Mouse (Mus musculus) forebrain, postnatal 0 days (tissue): Measurements from ENCODE around the gene Coro1b. TPM values are rescaled to one million over a fixed set of nuclear protein-coding genes. Genes with fewer than 3 reads are reported as not detected.
A peak's percentile ranks its signal among the peaks of the same experiment; 100 is the strongest.

Source experiments
- ATAC-seq: fragments of 200-750 bp; cut with Nextera tagmentation; 2 replicates; pipeline ENCODE4 v1.8.0; 2017; ENCODE audit warnings: mild to moderate bottlenecking, moderate library complexity
- DNase-seq: peaks from one replicate; pipeline ENCODE4 v3.0.0-alpha.2; 2015
- H3K27ac ChIP-seq: fragments of 300-500 bp; sonication (generic); 2 replicates; pipeline ENCODE4 v1.5.1; 2014; ENCODE audit warnings: low read depth, mild to moderate bottlenecking, antibody characterized with exemption, low read length, moderate library complexity, mixed read lengths
- H3K27me3 ChIP-seq: fragments of 300-500 bp; sonication (generic); 2 replicates; pipeline ENCODE4 v1.6.1; 2014; ENCODE audit warnings: mild to moderate bottlenecking, low read length, mixed read lengths; ENCODE audit not compliant: insufficient read depth
- H3K36me3 ChIP-seq: fragments of 300-500 bp; sonication (generic); 2 replicates; pipeline ENCODE4 v1.6.1; 2014; ENCODE audit warnings: mild to moderate bottlenecking, moderate library complexity; ENCODE audit not compliant: insufficient read depth
- H3K4me1 ChIP-seq: fragments of 300-500 bp; sonication (generic); 2 replicates; pipeline ENCODE4 v1.6.1; 2014; ENCODE audit warnings: antibody characterized with exemption; ENCODE audit not compliant: insufficient read depth
- H3K4me2 ChIP-seq: fragments of 300-500 bp; sonication (generic); 2 replicates; pipeline ENCODE4 v1.6.1; 2014; ENCODE audit warnings: low read depth, mild to moderate bottlenecking, moderate library complexity
- H3K4me3 ChIP-seq: fragments of 300-500 bp; sonication (generic); 2 replicates; pipeline ENCODE4 v1.5.1; 2014; ENCODE audit warnings: low read depth, low read length, mixed read lengths
- H3K9ac ChIP-seq: fragments of 300-500 bp; sonication (generic); 2 replicates; pipeline ENCODE4 v1.6.1; 2014; ENCODE audit warnings: mild to moderate bottlenecking
- H3K9me3 ChIP-seq: fragments of 300-500 bp; sonication (generic); 2 replicates; pipeline ENCODE4 v1.6.1; 2016; ENCODE audit warnings: low read length
- CTCF ChIP-seq: sonication (generic); IDR thresholded peaks from 2 replicates; pipeline ENCODE4 v1.5.1; 2016; ENCODE audit warnings: antibody characterized with exemption, control low read depth, low read depth
- WGBS: fragments of 180-500 bp; shearing (Covaris S2); extraction: QIAGEN DNeasy Blood & Tissue Kit; methylation state at CpG from one replicate; pipeline ENCODE4 v1.1.7; 2014; 5-methylcytosine and 5-hydroxymethylcytosine counted together
- polyA plus RNA-seq: library from polyadenylated mRNA; unstranded; fragments of >200 nt; fragmentation: Nextera tagmentation; extraction: Ambion mirVana; gene quantifications from 2 replicates; pipeline ENCODE4 v1.2.1, GENCODE M21; 2015
- total RNA-seq: library from RNA; depleted of rRNA; stranded (reverse); fragments of >200 nt; gene quantifications from 2 replicates; pipeline ENCODE4 v1.2.3, GENCODE M21; 2014

Coro1b gene
- total and polyA plus RNA-seq, 2 experiments from 2014 or later, result 106 to 182 TPM

GRCm38 (mm10) chr19:4147782-4148490 is 483 bp upstream of the Coro1b start:
- H3K4me1 ChIP-seq, result peaks cover 8% of the 10 kb centered on the region; the same call in 1 of the 2 replicates
- no peak for TF ChIP-seq CTCF
- DNase-seq (no peak), ATAC-seq (no peak)
- peak overlapping the region; percentile 84 for H3K9ac ChIP-seq
- peaks cover 10% of the 10 kb centered on the region; the same call in 1 of the 2 replicates for H3K36me3 ChIP-seq
- H3K4me2 ChIP-seq, result peak overlapping the region; percentile 79
- peak overlapping the region; percentile 77 for H3K4me3 ChIP-seq
- H3K9me3 ChIP-seq, result no peaks in the 10 kb centered on the region
- H3K27me3 ChIP-seq, result no peaks in the 10 kb centered on the region
- WGBS, result 32% methylated on average over 9 of the region's 9 CpGs
- H3K27ac ChIP-seq, result peak overlapping the region; percentile 68; the same call in 1 of the 2 replicates

DNA sequence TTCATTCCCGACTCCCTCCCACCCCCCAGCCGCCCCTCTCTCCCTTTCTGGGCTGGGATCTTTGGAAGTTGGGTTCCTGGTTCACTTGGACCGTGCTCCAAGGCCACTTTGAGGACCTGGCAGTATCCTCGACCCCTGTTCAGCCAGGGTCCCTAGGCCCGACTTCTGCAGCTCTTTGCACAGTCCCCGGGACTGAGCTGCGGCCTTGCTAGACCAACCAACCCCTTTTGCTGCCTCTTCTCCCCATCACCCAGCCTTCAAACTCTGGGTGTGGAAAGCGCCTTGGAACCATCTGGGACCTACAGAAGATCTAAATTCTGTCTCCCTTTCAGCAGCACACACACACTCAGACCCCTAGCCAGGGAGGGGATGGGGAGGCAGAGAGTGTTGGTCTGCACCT is 400 bp downstream of the Coro1b start:
- Histone ChIP-seq H3K27me3 (no peaks in the 10 kb centered on the region), H3K4me1 (peaks cover 8% of the 10 kb centered on the region; the same call in 1 of the 2 replicates), H3K36me3 (peaks cover 16% of the 10 kb centered on the region; the same call in 1 of the 2 replicates), H3K4me3 (peak overlapping the region; percentile 77), H3K9ac (peak overlapping the region; percentile 84), H3K9me3 (no peaks in the 10 kb centered on the region), H3K4me2 (peak overlapping the region; percentile 79), H3K27ac (peak overlapping the region; percentile 68)
- WGBS, result 5% methylated on average over 8 of the region's 8 CpGs
- no peak for TF ChIP-seq CTCF
- DNase-seq, result no peak
- peak; percentile 34 for ATAC-seq

DNA sequence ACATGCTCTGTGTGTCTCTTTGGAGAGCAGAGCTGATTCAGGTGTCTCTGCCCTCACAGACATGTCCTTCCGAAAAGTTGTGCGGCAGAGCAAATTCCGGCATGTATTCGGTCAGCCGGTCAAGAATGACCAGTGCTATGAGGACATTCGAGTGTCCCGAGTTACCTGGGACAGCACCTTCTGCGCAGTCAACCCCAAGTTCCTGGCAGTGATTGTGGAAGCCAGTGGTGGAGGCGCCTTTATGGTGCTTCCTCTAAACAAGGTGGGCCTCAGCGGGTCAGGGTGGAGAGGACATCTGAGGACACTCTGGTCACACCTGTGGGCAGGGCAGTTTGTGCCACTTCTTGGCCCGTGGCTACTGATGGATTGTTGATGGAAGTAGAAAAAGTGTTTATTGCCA is 864 bp downstream of the Coro1b start:
- DNase-seq (no peak), ATAC-seq (no peak)
- Histone ChIP-seq H3K27ac (no peak overlapping the region), H3K9me3 (no peaks in the 10 kb centered on the region), H3K4me1 (peaks cover 8% of the 10 kb centered on the region; the same call in 1 of the 2 replicates), H3K27me3 (no peaks in the 10 kb centered on the region), H3K36me3 (peaks cover 16% of the 10 kb centered on the region; the same call in 1 of the 2 replicates), H3K4me3 (peak overlapping the region; percentile 77), H3K9ac (peak overlapping the region; percentile 84), H3K4me2 (peak overlapping the region; percentile 79)
- TF ChIP-seq CTCF, result no peak
- WGBS, result 92% methylated on average over 11 of the region's 11 CpGs

DNA sequence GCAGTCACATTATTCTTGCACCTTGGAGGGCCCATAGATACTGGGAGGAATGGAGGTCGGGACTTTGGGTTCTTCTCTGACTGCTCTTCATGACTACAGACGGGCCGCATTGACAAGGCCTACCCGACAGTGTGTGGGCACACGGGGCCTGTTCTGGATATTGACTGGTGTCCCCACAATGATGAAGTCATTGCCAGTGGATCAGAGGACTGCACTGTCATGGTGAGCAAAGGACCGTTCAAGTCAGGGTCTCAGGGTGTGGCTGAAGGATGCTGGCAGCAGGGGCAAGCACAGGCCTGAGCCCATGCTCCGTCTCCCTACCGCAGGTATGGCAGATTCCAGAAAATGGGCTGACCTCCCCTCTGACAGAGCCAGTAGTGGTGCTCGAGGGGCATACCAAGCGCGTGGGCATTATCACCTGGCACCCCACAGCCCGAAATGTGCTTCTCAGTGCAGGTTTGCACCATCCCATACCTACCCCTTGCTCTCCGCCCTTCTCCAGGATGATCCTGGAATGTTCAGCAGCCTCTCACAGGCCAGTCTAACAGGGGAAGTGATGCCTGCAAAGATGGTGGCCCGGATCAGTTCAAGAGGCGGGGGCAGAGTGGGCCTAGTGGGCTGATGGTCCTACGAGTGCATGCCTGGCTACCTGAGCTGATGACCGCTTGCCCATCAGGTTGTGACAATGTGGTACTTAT is 1.5 kb downstream of the Coro1b start:
- Histone ChIP-seq H3K27ac (no peak overlapping the region), H3K9ac (no peak overlapping the region), H3K9me3 (no peaks in the 10 kb centered on the region), H3K4me2 (no peak overlapping the region), H3K36me3 (peaks cover 16% of the 10 kb centered on the region; the same call in 1 of the 2 replicates), H3K4me3 (no peak overlapping the region), H3K27me3 (no peaks in the 10 kb centered on the region), H3K4me1 (peaks cover 8% of the 10 kb centered on the region; the same call in 1 of the 2 replicates)
- 95% methylated on average over 17 of the region's 17 CpGs for WGBS
- TF ChIP-seq CTCF, result no peak
- DNase-seq, result no peak
- ATAC-seq, result no peak

GRCm38 (mm10) chr19:4150567-4151487 is 2.4 kb downstream of the Coro1b start:
- no peak for DNase-seq
- TF ChIP-seq CTCF, result no peak

GRCm38 (mm10) chr19:4151488-4151860 is 3.1 kb downstream of the Coro1b start:
- WGBS, result 78% methylated on average over 5 of the region's 5 CpGs
- no peak for TF ChIP-seq CTCF
- Histone ChIP-seq H3K36me3 (peaks cover 26% of the 10 kb centered on the region), H3K4me2 (no peak overlapping the region), H3K4me1 (peaks cover 8% of the 10 kb centered on the region; the same call in 1 of the 2 replicates), H3K9me3 (no peaks in the 10 kb centered on the region), H3K9ac (no peak overlapping the region), H3K4me3 (no peak overlapping the region), H3K27ac (no peak overlapping the region), H3K27me3 (no peaks in the 10 kb centered on the region)
- DNase-seq, result no peak
- ATAC-seq, result no peak

More at GRCm38 (mm10) chr19:4150567-4151487, 2.4 kb downstream of the Coro1b start:
- H3K9ac ChIP-seq, result no peak overlapping the region
- H3K36me3 ChIP-seq, result peaks cover 19% of the 10 kb centered on the region
- no peak for ATAC-seq
- no peaks in the 10 kb centered on the region for H3K9me3 ChIP-seq
- 91% methylated on average over 22 of the region's 22 CpGs for WGBS
- H3K4me1 ChIP-seq, result peaks cover 8% of the 10 kb centered on the region; the same call in 1 of the 2 replicates
- no peak overlapping the region for H3K4me2 ChIP-seq
- H3K27ac ChIP-seq, result no peak overlapping the region
- no peaks in the 10 kb centered on the region for H3K27me3 ChIP-seq
- H3K4me3 ChIP-seq, result no peak overlapping the region
